Mouse (Mus musculus): ENCODE measurements around the gene Tnfaip1. TPM values are rescaled to one million over a fixed set of nuclear protein-coding genes. Genes with fewer than 3 reads are reported as not detected.
A peak's percentile ranks its signal among the peaks of the same experiment; 100 is the strongest.
"Not testable (repeated sequence)": the region's sequence is repeated elsewhere in the genome, so short reads cannot be mapped to it uniquely, and the experiment has no call there.

Gene Tnfaip1
- polyA plus RNA-seq (2014; fragmentation: Nextera tagmentation; extraction: Ambion mirVana), result 76.0 and 83.0 TPM in 2 replicates

GRCm38 (mm10) chr11:78536080-78536689 lies at the start of gene Tnfaip1, which contains the start of gene Ift20:
Gene Tnfaip1 (minus strand): TSS chr11:78536332.
Gene Ift20 (plus strand): TSS chr11:78536361.
- Histone ChIP-seq H3K36me3 (ENCODE audit: control insufficient read depth, insufficient read depth, low read length) (peaks cover 35% of the 10 kb centered on the region), H3K4me1 (ENCODE audit: control insufficient read depth, insufficient read depth, low read length) (peaks cover 16% of the 10 kb centered on the region), H3K9me3 (ENCODE audit: control insufficient read depth, low read length) (no peaks in the 10 kb centered on the region), H3K27ac (replicated peaks; ENCODE audit: low read depth, low read length) (peak within 1 kb of the TSS; percentile 95), H3K4me2 (ENCODE audit: low read depth, low read length) (peak within 1 kb of the TSS; percentile 84), H3K9ac (ENCODE audit: low read depth, low read length) (peak within 1 kb of the TSS; percentile 83), H3K27me3 (replicated peaks; ENCODE audit: control insufficient read depth, insufficient read depth, low read length) (no peaks in the 10 kb centered on the region), H3K4me3 (ENCODE audit: low read depth, low read length) (peak within 1 kb of the TSS; percentile 73)
- DNase-seq (ENCODE audit: low spot score) (peak; percentile 100), ATAC-seq (ENCODE audit: low read depth) (peak; percentile 99)
- under 1% methylated on average over 47 of the region's 52 CpGs for WGBS

GRCm38 (mm10) chr11:78582848-78583247 lies 46.7 kb upstream of the Tnfaip1 start:
- no peak for DNase-seq (ENCODE audit: low spot score)
- Histone ChIP-seq H3K4me1 (ENCODE audit: control insufficient read depth, insufficient read depth, low read length) (no peaks in the 10 kb centered on the region), H3K9me3 (ENCODE audit: control insufficient read depth, low read length) (no peaks in the 10 kb centered on the region), H3K4me2 (ENCODE audit: low read depth, low read length) (no peak overlapping the region), H3K4me3 (ENCODE audit: low read depth, low read length) (no peak overlapping the region), H3K27me3 (replicated peaks; ENCODE audit: control insufficient read depth, insufficient read depth, low read length) (no peaks in the 10 kb centered on the region), H3K27ac (replicated peaks; ENCODE audit: low read depth, low read length) (no peak overlapping the region), H3K9ac (ENCODE audit: low read depth, low read length) (no peak overlapping the region), H3K36me3 (ENCODE audit: control insufficient read depth, insufficient read depth, low read length) (peaks cover 67% of the 10 kb centered on the region)
- WGBS, result 98% methylated on average over 6 of the region's 6 CpGs
- ATAC-seq (ENCODE audit: low read depth), result no peak

GRCm38 (mm10) chr11:78574975-78575374 lies 38.8 kb upstream of the Tnfaip1 start:
- Histone ChIP-seq H3K4me2 (ENCODE audit: low read depth, low read length) (no peak overlapping the region), H3K4me3 (ENCODE audit: low read depth, low read length) (no peak overlapping the region), H3K9ac (ENCODE audit: low read depth, low read length) (no peak overlapping the region), H3K36me3 (ENCODE audit: control insufficient read depth, insufficient read depth, low read length) (peaks cover 45% of the 10 kb centered on the region), H3K27me3 (replicated peaks; ENCODE audit: control insufficient read depth, insufficient read depth, low read length) (no peaks in the 10 kb centered on the region), H3K4me1 (ENCODE audit: control insufficient read depth, insufficient read depth, low read length) (no peaks in the 10 kb centered on the region), H3K27ac (replicated peaks; ENCODE audit: low read depth, low read length) (no peak overlapping the region), H3K9me3 (ENCODE audit: control insufficient read depth, low read length) (no peaks in the 10 kb centered on the region)
- DNase-seq (ENCODE audit: low spot score) (no peak), ATAC-seq (ENCODE audit: low read depth) (no peak)
- WGBS, result 66% methylated on average over 2 of the region's 2 CpGs

- Histone ChIP-seq H3K27ac (replicated peaks; ENCODE audit: low read depth, low read length) (no peak overlapping the region), H3K4me2 (ENCODE audit: low read depth, low read length) (no peak overlapping the region), H3K9me3 (ENCODE audit: control insufficient read depth, low read length) (no peaks in the 10 kb centered on the region), H3K4me3 (ENCODE audit: low read depth, low read length) (no peak overlapping the region), H3K4me1 (ENCODE audit: control insufficient read depth, insufficient read depth, low read length) (no peaks in the 10 kb centered on the region), H3K27me3 (replicated peaks; ENCODE audit: control insufficient read depth, insufficient read depth, low read length) (no peaks in the 10 kb centered on the region), H3K36me3 (ENCODE audit: control insufficient read depth, insufficient read depth, low read length) (peaks cover 44% of the 10 kb centered on the region), H3K9ac (ENCODE audit: low read depth, low read length) (no peak overlapping the region)
- no peak for DNase-seq (ENCODE audit: low spot score)
- 86% methylated on average over 3 of the region's 3 CpGs for WGBS
- ATAC-seq (ENCODE audit: low read depth), result no peak
Observed at GRCm38 (mm10) chr11:78574536-78574935, 38.4 kb upstream of the Tnfaip1 start.

- H3K9ac ChIP-seq (ENCODE audit: low read depth, low read length); ATAC-seq (ENCODE audit: low read depth); H3K9me3 ChIP-seq (ENCODE audit: control insufficient read depth, low read length); DNase-seq (ENCODE audit: low spot score); H3K4me1 ChIP-seq (ENCODE audit: control insufficient read depth, insufficient read depth, low read length); H3K4me3 ChIP-seq (ENCODE audit: low read depth, low read length); H3K4me2 ChIP-seq (ENCODE audit: low read depth, low read length); H3K27me3 ChIP-seq (replicated peaks; ENCODE audit: control insufficient read depth, insufficient read depth, low read length); H3K27ac ChIP-seq (replicated peaks; ENCODE audit: low read depth, low read length): not testable (repeated sequence)
- WGBS, result 99% methylated on average over 3 of the region's 4 CpGs
- H3K36me3 ChIP-seq (ENCODE audit: control insufficient read depth, insufficient read depth, low read length), result peaks cover 40% of the 10 kb centered on the region
Observed at GRCm38 (mm10) chr11:78574031-78574430, 37.9 kb upstream of the Tnfaip1 start.

GRCm38 (mm10) chr11:78571854-78572253 lies 35.7 kb upstream of the Tnfaip1 start:
- Histone ChIP-seq H3K27me3 (replicated peaks; ENCODE audit: control insufficient read depth, insufficient read depth, low read length) (no peaks in the 10 kb centered on the region), H3K4me2 (ENCODE audit: low read depth, low read length) (no peak overlapping the region), H3K27ac (replicated peaks; ENCODE audit: low read depth, low read length) (no peak overlapping the region), H3K9ac (ENCODE audit: low read depth, low read length) (no peak overlapping the region), H3K4me3 (ENCODE audit: low read depth, low read length) (no peak overlapping the region), H3K4me1 (ENCODE audit: control insufficient read depth, insufficient read depth, low read length) (no peaks in the 10 kb centered on the region), H3K9me3 (ENCODE audit: control insufficient read depth, low read length) (no peaks in the 10 kb centered on the region), H3K36me3 (ENCODE audit: control insufficient read depth, insufficient read depth, low read length) (peaks cover 32% of the 10 kb centered on the region)
- DNase-seq (ENCODE audit: low spot score), result no peak
- 87% methylated on average over 6 of the region's 6 CpGs for WGBS
- ATAC-seq (ENCODE audit: low read depth), result no peak

- Histone ChIP-seq H3K9ac (ENCODE audit: low read depth, low read length) (no peak overlapping the region), H3K4me3 (ENCODE audit: low read depth, low read length) (no peak overlapping the region), H3K27me3 (replicated peaks; ENCODE audit: control insufficient read depth, insufficient read depth, low read length) (no peaks in the 10 kb centered on the region), H3K4me1 (ENCODE audit: control insufficient read depth, insufficient read depth, low read length) (no peaks in the 10 kb centered on the region), H3K4me2 (ENCODE audit: low read depth, low read length) (no peak overlapping the region), H3K36me3 (ENCODE audit: control insufficient read depth, insufficient read depth, low read length) (peaks cover 29% of the 10 kb centered on the region), H3K9me3 (ENCODE audit: control insufficient read depth, low read length) (no peaks in the 10 kb centered on the region), H3K27ac (replicated peaks; ENCODE audit: low read depth, low read length) (no peak overlapping the region)
- DNase-seq (ENCODE audit: low spot score) (no peak), ATAC-seq (ENCODE audit: low read depth) (no peak)
- 87% methylated on average over 8 of the region's 8 CpGs for WGBS
Observed at GRCm38 (mm10) chr11:78571441-78571840, 35.3 kb upstream of the Tnfaip1 start.

- Histone ChIP-seq H3K4me3 (ENCODE audit: low read depth, low read length) (no peak overlapping the region), H3K9ac (ENCODE audit: low read depth, low read length) (no peak overlapping the region), H3K4me1 (ENCODE audit: control insufficient read depth, insufficient read depth, low read length) (no peaks in the 10 kb centered on the region), H3K27me3 (replicated peaks; ENCODE audit: control insufficient read depth, insufficient read depth, low read length) (no peaks in the 10 kb centered on the region), H3K36me3 (ENCODE audit: control insufficient read depth, insufficient read depth, low read length) (peaks cover 17% of the 10 kb centered on the region), H3K27ac (replicated peaks; ENCODE audit: low read depth, low read length) (no peak overlapping the region), H3K9me3 (ENCODE audit: control insufficient read depth, low read length) (no peaks in the 10 kb centered on the region), H3K4me2 (ENCODE audit: low read depth, low read length) (no peak overlapping the region)
- WGBS, result 67% methylated on average over 3 of the region's 3 CpGs
- no peak for DNase-seq (ENCODE audit: low spot score)
- no peak for ATAC-seq (ENCODE audit: low read depth)
Observed at GRCm38 (mm10) chr11:78569806-78570205, 33.7 kb upstream of the Tnfaip1 start.

GRCm38 (mm10) chr11:78568827-78569226 lies 32.7 kb upstream of the Tnfaip1 start:
- H3K4me3 ChIP-seq (ENCODE audit: low read depth, low read length), result no peak overlapping the region
- ATAC-seq (ENCODE audit: low read depth) (no peak), DNase-seq (ENCODE audit: low spot score) (no peak)
- WGBS, result 79% methylated on average over 10 of the region's 10 CpGs
- no peak overlapping the region for H3K4me2 ChIP-seq (ENCODE audit: low read depth, low read length)
- peaks cover 12% of the 10 kb centered on the region for H3K36me3 ChIP-seq (ENCODE audit: control insufficient read depth, insufficient read depth, low read length)
- H3K9me3 ChIP-seq (ENCODE audit: control insufficient read depth, low read length), result no peaks in the 10 kb centered on the region
- H3K4me1 ChIP-seq (ENCODE audit: control insufficient read depth, insufficient read depth, low read length), result no peaks in the 10 kb centered on the region
- no peaks in the 10 kb centered on the region for H3K27me3 ChIP-seq (replicated peaks; ENCODE audit: control insufficient read depth, insufficient read depth, low read length)
- H3K9ac ChIP-seq (ENCODE audit: low read depth, low read length), result no peak overlapping the region
- no peak overlapping the region for H3K27ac ChIP-seq (replicated peaks; ENCODE audit: low read depth, low read length)

All from embryonic facial prominence, embryonic 14.5 days (tissue).